Mouse (Mus musculus) embryo, embryonic 9.5 days (tissue): ENCODE data around the gene Gm49387.
"Not testable (repeated sequence)": the region's sequence is repeated elsewhere in the genome, so short reads cannot be mapped to it uniquely, and the experiment has no call there.

Experiments used
- DNase-seq: peaks from one replicate; pipeline ENCODE4 v3.0.0-alpha.2; 2017; ENCODE audit errors: extremely low spot score

The Gm49387 gene

DNA sequence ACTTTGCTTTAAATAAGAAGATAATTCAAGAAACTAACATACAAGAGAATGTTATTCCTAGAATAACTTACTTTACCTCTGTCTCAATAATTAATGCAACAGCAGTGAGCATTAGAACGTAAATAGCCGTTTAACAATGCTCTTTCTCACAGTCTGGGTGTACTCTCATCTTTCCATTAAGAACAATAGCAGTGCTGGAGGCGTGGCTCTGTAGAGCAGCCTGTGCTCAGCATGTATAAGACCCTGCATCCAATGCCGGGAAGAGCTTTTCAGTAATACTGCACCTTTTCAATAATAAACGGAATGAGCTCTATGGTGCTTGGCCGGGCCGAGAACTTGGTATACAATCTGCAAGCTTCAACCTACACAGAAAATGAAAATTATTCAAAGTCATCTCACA, 10.0 kb downstream of the Gm49387 start:
- no peak for DNase-seq

DNA sequence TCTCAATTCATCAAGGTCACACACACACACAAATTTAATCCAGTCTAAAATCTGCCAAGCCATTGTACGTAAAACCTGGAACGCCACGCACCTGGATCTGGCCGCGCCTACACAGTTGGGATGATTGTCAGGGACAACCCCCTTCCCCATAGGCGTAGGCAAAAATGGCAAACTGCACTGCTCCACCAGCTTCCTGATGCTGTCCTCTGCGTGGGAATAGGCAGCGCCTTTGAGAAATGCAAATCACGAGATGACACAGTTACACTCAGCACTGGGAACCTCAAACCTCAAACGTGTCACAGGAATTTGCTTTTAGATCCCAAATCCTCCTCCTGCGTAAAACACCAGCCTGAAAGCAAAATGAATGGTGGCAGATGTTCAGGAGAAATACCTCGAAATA, 17.9 kb downstream of the Gm49387 start:
- no peak for DNase-seq

DNA sequence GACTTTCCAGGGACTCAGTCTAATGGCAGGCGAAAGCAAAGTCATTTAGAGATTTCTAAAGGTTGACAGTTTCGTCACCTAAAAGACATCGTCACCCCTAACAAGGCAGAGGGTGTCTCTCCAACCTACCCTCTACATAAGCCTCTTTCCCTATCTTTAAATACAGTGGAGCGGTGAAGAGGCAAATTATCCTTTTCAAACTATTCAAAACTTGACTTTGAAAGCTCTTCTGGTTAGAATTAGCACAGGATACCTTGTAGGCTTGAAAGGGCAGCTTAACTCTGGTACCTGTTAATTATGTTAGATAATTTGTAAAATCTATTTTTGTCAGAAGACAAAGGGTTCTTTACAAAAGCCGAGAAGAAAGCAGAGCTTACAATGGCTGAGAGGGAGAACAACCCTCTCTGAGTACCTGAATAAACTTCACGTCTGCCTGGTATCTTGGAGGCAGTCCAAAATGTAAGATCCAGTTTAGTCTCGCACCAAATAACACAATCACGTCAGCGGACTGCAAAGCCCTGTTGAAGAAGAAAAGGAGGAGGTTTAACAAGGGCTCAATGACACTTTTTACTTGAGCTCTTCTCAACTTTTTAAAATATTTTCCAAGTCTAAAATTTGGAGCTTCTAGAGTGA, 20.0 kb downstream of the Gm49387 start:
- no peak for DNase-seq

DNA sequence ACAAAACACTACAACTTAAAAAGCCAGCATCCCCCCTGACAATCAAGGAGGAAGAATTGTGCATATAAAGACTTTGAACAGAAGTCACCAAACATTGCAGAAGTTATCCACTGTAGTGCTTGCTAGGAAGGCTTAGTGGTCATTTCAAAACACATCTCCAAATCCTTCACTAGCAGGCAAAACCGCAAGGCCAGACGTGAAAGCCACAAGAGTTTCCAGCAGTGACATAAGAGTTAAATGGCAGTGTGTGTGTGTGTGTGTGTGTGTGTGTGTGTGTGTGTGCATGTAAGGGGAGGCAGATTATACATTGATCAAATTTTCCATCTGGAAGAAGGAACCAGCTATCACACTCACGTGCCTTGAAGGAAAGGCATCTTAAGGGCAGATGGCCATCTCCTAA, 22.7 kb downstream of the Gm49387 start:
- DNase-seq = no peak

DNA sequence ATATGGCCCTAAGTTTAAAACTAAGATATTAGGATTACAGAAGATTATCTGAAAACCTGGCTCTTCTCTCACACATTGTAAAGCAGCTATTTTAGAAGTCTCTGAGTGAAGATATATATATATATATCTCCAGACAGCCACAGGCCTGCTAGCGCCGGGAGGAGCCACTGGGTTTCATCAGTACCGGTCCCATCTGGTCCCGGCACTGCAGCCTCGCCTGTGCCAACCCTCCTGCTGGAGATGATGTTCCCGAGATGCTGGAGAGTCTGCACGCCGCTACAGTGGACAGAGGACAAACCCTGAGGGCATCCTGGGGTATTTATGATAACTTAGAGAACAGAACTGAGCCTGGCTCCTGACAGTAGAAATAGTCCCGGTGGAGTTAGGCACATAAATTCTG, 23.5 kb downstream of the Gm49387 start:
- no peak for DNase-seq

DNA sequence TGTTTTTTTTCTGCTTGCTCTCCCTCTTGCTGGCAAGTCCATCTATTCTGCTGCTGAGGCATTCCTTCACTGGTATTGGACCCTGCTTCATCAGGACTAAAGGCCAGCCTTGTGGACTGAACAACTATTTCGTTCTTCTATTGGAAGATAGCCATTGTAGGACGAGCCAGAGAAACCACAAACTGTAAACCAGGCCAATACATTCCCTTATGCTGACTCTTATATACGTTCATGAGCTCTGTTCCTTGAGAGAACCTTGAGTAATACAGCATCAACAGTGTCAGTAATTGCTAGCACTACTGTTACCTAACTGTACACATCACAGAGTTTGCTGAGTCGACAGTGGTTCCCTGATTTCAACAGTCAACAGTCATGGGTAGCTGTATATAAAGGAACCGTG, 27.0 kb downstream of the Gm49387 start:
- no peak for DNase-seq

DNA sequence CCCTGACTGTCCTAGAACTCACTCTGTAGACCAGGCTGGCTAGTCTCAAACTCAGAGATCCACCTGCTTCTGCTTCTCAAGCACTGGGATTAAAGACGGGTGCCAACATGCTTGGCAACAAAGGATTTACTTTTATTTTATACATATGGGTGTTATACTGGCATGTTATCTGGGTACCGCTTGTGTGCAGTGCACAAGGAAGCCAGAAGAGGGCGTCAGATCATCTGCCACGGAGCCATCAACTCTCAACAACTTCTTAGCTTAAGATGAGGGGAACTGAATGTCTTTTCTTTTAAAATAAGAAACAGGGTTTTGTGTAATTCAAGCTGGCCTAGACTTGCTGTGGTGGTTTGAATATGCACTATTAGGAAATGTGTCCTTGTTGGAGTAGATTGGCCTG, 28.7 kb downstream of the Gm49387 start:
- DNase-seq = no peak

DNA sequence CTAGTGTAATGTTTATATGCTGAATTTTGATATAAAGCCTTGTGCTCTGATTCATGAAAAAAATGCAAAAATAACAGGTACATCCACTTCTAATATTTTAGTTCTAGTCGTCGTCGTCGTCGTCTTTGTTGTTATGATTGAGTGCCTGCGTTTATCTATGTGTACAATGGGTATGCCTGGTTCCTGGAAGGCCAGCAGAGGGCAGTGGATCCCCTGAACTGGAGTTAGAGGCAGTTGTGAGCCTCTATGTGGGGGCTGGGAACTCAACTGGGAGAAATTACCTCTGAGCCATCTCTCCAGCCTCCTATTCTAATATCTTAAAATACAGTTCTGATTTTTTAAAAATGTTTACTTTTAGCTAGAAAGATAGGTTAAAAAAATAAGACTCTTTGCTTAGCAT, 35.2 kb downstream of the Gm49387 start:
- DNase-seq = no peak

DNA sequence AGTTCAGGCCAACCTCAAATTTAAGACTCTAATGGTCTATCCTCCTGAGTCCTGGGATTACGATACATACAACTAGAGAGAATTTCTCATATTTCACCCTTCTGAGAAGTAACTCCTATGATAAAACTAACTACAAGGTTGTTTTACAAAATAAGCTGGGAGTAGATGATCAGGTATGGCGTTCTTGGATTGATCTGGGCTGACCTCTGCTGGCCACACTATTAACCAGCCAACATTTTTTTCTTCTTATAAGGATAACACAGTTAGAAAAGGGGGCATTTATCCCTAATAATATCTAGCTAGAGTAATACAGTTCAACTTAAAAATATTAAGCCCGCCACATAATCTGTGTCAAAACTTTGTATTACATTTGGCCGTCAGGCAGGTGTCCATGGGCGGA, 35.8 kb downstream of the Gm49387 start:
- DNase-seq = peak; percentile 7

DNA sequence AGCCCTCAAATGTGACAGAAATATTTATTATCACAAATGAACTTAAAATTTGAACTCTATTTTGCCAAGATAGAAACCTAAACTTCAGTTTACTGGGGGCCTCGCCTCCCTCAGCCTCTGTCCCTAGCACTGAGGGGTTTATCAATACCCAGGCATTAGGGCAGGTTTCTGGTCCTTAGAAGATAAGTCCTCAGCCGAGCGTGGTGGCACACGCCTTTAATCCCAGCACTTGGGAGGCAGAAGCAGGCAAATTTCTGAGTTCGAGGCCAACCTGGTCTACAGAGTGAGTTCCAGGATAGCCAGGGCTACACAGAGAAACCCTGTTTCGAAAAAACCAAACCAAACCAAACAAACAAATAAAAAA, 38.1 kb downstream of the Gm49387 start:
- DNase-seq = not testable (repeated sequence)

DNA sequence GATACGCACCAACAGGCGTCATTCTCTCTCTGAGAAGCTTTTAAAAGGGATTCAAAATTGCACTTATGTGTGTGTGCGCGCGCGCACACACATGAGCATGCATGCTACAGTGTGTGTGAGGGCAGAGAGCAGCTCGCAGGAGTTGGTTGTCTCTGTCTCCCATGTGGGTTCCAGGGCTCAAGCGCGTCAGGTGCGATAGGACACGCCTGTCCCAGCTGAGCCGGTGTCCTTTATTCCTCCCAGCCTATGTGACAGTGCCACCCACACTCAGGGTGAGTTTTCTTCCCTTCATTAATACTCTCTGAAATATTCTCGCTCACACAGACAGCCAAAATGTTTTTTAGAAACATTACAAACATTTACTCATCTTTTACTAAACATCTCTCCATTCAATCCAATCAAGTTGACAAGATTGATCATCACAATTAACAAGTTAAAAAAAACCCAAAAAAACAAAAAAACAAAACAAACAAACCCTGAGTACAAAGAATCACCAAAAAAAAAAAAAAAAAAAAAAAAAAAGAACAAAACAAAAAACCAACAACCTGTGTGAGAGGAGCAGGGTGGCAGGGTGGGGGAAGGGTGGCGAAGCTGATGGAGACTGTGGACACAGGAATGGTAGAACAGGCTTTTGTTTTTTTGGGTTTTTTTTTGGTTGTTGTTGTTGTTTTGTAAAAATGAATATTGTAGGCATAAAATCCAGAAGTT, 38.6 kb downstream of the Gm49387 start:
- no peak for DNase-seq

DNA sequence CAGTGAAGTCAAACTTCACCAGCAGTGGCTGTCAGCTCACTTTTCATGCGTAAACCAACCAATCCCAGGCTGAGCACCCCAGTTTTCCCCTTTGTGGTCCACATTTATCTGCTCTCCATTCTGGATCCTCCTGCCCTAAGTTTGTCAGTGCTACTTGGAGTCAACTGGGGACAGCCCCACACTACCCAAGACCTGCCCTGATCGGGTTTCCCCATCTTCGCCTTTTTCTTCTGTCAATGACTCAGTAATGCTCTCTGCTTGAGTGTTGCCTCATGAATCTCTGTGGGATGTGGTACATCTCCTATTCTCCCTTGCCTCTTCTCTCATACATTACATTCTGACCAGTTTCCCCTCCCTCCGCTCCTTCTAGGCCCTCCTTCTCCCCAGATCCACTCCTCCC, 43.2 kb downstream of the Gm49387 start:
- DNase-seq = no peak

DNA sequence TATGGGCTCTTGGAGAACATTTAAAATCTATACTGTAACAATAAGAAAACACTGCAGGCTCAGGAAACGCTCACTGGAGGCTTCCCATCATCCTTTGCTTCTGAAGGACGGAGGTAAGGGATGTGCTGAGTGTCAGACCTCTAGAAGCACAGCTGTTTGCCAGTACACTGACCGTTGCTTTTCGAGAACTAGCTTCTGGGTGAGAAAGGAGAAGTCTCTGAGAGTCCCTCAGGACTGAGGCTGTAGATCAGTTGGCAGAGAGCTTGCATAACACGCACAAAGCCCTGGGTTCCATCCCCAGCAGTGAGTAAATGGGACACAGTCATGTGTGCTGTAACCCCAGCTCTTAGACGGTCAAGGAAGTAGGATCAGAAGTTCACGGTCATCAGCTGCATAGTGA, 44.3 kb downstream of the Gm49387 start:
- no peak for DNase-seq

DNA sequence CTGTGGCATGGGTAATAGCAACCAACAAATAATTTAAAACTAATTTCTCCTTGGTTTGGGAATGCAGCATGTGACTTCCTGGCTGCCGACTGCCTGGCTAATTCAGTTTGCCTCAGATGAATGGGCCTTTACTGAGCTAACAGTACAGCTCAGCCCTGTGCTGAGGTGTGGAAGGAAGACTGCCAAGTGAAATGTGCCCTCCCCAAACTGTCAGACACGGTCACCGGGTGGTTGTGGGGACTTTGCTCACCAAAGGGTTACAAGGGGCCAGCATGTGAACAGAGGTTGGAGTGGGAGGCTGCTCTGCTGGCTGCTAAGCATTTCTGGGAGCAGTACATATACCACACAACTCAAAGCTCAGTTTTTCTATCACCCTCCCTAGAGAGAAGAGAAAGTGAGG, 46.0 kb downstream of the Gm49387 start:
- no peak for DNase-seq

DNA sequence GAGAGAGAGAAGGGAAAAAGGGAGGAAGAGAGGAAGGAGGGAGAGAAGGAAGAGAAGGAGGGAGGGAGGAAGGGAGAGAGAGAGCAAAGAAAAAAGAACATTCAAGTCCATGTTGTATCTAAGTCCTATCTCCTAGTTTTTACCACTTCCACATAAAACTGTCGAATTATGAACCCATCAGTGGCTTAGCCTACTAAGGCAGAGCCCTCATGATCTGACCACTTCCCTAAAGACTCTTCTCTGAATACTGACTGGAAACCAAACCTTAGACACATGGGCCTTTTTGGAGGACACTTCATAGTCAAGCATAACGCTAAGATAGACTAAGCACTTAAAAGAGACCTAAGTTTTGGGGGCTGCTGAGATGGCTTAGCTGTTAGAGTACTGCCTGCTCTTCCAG, 47.6 kb downstream of the Gm49387 start:
- DNase-seq = no peak

DNA sequence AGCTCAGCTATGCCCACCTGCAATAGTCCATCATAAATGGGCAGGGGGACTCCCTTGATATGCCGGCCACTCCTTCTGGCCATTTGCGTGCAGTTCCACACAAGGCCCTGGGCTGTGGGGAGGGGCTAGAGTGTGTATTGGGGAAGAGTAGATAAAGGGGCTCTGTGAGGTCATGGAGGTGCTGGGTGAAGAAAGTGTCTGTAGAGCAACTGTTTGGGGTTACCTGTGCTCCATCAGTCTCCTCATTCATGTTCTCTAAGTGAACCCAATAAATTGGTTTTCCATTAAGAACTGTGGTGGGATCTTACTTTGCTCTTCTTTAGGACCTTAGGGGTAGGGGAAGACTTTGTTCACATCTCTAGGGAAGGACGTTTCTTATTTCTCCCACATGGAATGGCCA, 49.4 kb downstream of the Gm49387 start, which contains the start of gene Colq:
Gene Colq (minus strand): TSS at position 101 of the 400 bp plus-strand sequence.
- DNase-seq = no peak

DNA sequence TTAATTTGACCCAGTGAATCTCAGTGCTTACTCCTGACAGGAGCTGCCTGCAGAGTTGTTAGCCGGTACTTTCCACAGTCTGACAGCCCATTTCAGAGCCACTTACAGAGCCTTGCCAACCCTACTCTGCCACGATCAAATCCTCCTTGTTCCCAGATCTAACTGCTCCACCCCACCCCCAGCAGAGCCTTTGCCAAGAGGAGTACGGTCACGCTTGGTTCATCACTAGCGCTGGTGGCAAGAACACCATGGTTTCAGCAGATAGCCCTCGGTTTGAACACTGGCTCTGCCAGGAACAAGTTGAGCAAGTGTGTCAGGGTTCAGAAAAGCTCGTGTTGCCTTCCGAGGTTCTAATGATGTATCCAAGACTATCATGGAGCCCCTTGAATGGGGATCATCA, 54.2 kb downstream of the Gm49387 start:
- no peak for DNase-seq

DNA sequence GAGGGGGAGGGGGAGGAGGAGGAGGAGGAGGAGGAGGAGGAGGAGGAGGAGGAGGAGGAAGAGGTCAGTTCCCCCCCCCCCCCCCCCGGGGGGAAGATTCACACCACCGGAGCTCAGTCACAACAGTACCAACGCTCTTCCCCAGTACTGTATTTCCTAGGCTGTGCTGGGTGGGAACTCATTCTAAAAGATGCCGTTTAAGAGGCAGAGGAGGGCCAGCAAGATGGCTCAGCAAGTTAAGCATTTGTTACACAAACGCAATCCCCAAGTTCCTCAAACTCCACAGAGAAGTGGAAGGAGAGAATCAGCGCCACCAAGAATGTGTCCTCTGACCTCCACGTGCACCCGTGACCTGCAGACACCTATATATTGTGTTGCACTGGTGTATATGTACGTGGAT, 57.6 kb downstream of the Gm49387 start:
- no peak for DNase-seq

DNA sequence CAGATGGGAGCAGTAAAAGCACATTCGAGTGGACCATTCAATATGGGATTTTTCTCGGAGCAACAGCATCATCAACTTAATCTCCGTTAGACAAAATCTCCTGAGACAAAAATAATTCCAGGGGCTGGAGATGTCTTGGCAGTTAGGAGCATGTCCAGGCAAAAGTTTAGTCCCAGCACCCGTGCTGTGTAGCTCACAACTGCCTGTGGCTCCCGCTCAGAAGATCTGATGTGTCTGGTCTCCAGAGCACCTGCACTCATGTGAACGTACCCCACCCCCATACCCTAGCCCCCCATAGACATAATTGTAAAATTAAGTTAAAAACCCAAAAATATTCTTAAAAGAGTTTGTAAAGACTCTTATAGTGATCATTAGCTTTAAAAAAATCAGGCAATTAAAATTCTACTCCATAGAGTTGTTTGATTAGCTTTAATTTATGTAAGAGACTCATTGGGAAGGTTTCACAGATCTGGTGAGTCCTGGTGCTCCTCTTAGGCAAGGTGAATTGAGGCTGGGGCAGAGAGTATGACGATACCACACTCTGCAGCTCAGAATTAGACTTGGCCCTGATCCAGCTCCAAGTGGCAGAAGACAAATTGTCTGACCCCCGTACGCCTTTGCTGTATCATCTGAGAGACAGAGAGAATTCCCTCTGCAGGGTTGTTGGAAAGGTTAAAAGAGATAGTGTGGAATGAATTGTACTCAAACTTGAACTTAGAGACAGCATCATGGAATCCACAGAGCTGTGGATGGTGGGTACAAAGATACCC, 62.5 kb downstream of the Gm49387 start:
- no peak for DNase-seq

DNA sequence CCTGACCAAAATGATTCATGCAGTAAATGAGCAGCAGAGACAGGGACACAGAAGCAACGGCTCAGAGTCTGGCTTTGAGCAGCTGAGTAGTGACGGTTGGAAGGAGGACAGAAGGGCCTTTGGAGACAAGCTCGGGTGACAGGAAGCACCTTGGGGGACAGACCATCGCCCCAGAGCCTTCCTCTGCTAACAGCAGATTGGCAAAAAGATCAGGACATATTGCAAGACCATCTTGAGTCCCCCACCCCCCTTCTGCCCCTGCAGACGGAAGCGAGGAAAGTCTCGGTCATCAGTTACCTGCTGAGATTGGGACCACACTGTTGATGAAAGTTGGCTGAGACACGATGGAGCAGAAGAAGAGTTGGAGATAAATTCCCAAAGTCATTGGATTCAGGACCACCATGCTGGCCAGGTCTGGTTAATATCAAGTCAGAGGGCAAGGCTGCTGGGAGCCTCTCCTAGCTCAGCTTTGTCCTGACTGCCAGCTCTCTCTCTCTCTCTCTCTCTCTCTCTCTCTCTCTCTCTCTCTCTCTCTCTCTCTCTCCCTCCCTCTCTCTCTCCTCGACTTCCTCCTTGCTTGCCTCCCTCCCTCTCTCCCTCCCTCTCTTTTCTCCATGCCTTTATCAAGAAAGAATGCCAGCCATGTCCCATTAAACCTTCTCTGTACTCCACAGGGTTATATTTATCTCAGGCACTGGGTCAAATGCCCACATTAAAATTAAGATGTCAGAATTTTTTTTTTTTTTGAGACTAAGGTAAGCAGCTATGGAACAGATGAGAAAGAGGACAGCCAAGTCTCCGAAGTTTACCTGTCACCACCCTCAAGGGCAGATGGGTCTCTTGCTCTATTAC, 63.6 kb downstream of the Gm49387 start:
- no peak for DNase-seq

DNA sequence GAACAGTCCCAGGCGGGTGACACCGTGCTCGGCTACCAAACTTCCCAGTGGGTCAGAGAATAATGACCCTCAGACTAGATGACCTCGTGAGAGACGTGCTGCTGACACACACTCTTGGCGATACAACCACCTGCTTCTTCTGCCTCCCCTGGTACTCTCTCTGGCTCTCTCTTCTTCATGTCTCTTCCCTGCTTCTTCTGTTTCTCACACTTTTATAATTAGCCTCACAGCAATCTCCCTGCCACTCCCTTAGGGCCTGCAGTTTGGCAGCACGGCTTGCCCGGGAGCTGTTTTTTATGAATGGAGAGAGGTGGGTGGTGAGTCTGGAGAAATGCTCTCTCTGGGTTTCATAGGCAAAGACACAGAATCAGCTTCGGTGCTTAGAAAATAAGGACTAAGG, 64.8 kb downstream of the Gm49387 start:
- DNase-seq = no peak
